Mouse (Mus musculus) monocyte, adult 2 months (primary cell): ENCODE measurements around the gene Elmsan1.
A peak's percentile ranks its signal among the peaks of the same experiment; 100 is the strongest.
"Not testable (repeated sequence)": the region's sequence is repeated elsewhere in the genome, so short reads cannot be mapped to it uniquely, and the experiment has no call there.

Experiments used
- DNase-seq, 2 experiments: peaks; one replicate each; pipeline ENCODE4 v3.0.0; 2022; ENCODE audit warnings: low spot score in 2 of 2, low read depth in 1 of 2

The Elmsan1 gene

DNA sequence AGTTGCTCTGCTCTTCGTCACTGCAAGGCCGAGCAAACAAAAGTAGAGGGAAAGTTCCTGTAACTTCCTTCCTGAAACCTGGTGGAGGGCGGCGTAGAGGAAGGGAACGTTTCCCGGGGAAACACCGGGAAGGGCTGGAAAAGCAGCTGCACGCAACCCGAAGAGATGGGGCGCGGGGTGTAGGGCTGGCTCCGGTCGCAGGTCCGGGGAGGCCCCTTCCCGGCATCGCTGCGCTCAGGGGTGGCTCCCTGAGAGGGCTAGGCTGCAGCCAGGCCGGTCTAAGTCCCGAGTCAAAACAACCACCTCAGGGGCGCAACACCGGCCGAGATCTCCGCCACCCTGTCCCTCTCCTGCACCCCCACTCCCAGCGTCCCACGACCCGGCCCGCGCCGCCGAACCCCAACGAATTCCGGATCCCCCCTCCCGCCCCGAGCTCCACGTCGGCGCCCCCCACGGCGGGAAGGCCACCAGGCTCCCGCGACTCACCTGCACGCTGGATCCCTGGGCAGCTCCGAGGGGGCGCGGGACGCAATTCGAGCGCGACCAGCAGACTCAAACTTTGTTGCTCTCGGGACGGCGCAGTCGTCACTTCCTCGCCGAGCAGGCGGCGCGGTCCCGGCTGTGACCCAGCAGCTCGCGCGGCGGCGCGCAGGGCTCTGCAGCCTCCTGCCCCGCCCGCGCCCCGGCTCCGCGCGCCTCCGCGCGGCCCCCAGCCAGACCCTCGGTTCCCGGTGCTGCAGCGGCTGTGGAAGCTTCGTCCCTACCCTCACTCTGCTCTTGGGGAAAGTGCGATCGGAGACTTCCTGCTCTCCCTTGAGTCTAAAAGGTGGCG is at the start of gene Elmsan1:
Gene Elmsan1 (minus strand): TSS at position 593 of the 832 bp plus-strand sequence.
- DNase-seq = peak in 1 of 2 experiments; percentile 62

GRCm38 (mm10) chr12:84267264-84267663 is 48.6 kb upstream of the Elmsan1 start:
- DNase-seq = no peak

DNA sequence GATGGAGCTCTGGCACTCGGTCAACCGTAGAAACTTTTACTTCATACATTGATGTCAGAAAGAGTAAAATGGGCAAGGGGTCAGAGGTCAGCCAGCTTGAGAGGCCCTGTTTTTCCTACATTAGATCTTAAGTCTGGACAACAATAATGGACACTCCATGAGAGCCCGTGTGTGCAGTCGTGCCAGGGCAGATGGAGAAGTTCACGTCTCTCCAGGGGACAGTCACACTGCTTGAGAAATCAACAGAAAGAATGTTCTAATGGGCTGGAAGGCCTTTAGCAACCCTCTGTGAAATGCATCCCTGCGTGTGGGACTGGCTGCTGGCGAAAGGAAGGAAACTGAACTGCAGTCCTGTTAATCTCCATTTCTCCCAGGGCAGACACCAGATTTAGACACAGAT is 41.7 kb upstream of the Elmsan1 start:
- DNase-seq = no peak

DNA sequence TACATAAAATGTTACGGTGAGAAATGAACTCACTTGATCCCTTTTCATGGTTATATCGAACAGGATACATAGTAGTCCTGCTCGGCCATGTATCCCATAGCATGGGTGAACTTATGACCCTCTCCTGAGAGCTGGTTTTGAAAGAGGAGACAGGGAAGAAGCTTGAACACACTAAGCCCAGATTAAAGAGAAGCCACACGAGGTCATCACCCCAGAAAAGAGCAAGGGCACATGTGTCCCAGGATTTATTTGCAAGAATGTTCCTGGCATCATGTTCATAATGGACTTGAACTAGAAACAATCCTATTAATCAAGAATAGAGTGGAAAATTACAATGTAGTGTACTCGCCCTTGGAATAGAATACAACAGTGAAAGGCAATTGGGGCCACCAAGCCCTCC is 36.2 kb upstream of the Elmsan1 start:
- DNase-seq = no peak

DNA sequence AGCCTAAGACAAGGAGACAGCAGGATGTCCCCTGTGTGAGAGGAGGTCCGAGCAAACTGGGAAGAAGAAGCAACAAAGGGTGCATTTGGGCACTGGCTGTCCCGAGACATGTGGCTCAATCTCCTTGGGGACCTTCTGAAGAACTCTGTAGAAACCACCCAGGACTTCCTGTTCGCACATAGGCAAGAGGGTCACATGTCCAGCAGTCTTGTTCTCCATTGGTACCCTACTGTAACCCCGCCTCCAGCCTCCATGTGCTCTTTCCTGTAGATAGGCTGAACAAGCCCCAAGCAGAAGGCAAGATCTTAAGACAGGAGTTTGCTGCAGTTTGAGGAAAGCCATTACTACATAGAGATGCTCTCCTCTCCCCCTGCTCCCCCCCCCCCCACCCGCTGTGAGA is 34.1 kb upstream of the Elmsan1 start:
- no peak for DNase-seq

GRCm38 (mm10) chr12:84249217-84249616 is 30.5 kb upstream of the Elmsan1 start:
- DNase-seq = peak; percentile 30 to 47

DNA sequence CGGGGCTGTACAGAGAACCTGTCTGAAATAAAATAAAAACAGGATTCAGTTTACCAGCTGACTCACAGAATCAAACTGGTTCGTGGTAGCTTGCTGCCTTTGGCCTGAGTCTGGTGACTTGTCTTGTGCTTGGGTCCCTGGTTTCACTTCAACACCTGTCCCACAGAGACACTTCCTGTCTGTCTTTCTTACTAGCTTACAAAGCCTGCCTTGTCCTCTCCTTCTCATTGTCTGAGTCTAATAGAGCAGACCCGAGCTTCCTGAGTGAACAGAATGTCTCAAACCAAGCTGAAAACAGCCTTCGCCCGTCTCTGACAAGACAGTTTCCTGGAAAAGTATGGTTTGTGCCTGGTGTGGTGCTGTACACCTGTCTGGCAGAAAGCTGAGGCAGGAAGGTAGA is 27.0 kb upstream of the Elmsan1 start:
- DNase-seq = no peak

DNA sequence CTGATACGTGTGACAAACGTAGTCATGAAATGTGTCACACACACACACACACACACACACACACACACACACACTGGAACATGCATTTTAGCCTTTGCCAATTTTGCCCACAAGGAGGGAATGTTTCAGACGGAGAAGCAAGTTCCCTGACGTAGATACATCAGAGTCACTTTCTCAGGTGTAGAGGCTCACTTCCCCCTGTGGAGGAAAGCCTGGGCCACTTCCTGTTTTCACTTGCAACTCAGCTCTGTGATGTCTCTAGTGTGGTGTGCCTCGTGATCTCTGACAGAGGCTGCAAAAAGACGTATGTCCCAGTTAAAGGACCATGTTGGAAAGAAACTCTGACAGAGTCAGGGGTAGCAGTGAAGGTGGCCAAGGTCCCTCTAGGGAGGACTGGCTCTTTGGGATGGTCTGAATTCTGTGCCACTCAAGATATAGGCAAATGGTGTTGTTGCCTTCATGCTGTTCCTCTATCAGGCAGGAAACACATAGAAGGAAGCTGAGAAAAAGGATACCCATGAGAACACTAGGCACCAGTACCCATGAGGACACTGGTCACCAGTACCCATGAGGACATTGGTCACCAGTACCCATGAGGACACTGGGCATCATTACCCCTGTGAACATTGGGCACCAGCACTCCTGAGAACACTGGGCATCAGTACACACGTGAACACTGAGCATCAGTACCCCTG is 24.5 kb upstream of the Elmsan1 start:
- DNase-seq = peak; percentile 32 to 70

GRCm38 (mm10) chr12:84237036-84237435 is 18.4 kb upstream of the Elmsan1 start:
- DNase-seq = not testable (repeated sequence)

GRCm38 (mm10) chr12:84235981-84236752 is 17.5 kb upstream of the Elmsan1 start:
- no peak for DNase-seq

- DNase-seq = no peak
Measured at GRCm38 (mm10) chr12:84235577-84235976, 16.9 kb upstream of the Elmsan1 start.

GRCm38 (mm10) chr12:84233488-84234100 is 14.9 kb upstream of the Elmsan1 start:
- no peak for DNase-seq

DNA sequence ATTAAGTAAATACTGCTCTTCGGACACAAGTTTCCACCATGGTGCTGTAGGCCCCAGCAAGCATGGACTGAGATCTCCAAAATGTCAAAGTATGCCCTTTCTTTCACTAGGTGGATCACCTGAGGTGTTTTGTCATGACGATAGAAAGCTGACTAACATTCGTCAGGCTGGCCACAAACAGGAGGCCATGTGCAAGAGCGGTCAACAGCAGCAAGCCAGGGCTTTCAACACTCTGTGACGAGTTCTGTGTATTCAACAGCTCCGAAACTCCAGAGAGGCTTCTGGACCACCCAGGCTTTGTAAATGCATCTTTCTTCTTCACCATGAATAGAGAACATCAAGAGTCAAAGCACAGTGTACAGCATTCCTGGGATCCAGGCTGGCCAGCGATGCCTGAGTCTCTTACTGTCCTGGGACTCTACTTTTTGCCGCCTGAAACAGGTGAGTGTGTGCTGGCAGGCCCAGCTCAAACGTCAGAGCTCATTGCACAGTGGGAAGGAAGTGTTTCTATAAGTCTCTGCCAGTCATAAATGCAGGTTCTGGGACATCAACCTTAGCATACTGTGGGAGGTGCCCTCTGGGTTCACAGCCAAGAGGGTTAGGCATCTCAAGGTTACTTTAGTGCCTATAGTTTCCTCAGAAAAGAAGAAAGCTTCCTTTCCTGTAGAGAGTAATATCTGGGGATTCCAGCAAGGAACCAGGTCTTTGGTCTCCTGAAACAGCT is 7.6 kb upstream of the Elmsan1 start:
- no peak for DNase-seq

GRCm38 (mm10) chr12:84222405-84222961 is 3.8 kb upstream of the Elmsan1 start:
- peak in 1 of 2 experiments; percentile 65 for DNase-seq

DNA sequence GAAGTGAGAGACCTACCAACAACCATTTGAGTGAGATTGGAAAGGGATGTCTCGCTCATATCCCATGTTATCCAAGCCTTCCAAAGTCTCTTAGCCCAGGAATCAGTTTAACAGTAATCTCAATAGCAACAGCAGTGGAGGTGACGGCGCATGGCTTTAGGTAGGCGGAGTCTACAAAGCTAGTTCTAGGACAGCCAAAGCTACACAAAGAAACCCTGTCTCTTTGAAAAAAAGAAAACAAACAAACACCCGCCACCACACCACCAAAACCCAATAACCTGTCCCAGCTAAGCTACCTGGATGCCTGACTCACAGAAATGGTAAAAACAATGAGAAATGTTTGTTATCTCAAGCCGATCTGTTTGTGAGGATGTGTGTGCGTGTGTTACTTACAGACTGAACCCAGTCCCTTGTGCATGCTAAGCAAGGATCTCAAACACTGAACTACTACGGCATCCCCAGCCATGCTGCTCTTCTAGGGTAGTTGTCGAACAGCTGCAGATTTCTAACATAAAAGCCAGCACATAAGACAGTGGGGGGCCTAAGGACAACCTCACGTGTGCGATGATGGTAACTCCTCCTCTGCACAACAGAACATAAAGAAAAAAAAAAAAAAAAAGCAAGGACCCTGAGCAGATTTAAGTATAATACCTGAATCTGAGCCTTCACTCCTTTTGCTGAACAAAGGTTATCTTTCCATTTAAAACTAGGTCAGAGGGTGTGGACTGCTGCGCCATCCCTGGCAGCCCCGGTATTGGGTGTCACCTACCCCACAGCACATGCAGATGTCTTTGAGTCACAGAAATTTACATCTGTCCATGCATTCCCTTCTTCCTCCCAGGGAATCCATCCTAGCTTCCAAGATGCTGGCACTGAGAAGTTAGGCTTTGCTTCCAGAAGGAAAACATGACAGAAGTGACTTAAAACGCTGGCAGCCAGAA is 2.5 kb upstream of the Elmsan1 start:
- DNase-seq = no peak

GRCm38 (mm10) chr12:84220515-84220914 is 1.8 kb upstream of the Elmsan1 start:
- DNase-seq = no peak

DNA sequence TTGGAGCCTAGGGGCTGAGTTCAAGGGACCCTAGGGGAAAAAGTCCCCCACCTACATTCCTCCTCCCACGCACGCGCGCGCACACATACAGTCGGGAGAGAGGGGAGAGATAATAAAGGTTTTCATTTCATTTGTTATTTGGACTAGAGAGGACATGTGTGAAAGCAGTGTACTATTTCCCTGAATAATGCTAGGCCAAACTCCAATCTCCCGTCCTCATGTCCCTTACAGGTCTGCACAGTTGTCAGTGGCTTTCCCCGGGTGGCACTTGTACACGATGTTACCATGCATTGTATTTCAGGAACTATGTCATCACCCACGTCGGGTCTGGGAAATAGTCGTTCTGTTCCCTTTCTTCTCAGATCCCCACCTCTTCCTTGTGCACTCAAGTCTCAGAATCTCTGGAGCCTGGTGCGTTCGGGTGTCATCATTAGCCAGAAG is 460 bp upstream of the Elmsan1 start:
- DNase-seq = no peak

DNA sequence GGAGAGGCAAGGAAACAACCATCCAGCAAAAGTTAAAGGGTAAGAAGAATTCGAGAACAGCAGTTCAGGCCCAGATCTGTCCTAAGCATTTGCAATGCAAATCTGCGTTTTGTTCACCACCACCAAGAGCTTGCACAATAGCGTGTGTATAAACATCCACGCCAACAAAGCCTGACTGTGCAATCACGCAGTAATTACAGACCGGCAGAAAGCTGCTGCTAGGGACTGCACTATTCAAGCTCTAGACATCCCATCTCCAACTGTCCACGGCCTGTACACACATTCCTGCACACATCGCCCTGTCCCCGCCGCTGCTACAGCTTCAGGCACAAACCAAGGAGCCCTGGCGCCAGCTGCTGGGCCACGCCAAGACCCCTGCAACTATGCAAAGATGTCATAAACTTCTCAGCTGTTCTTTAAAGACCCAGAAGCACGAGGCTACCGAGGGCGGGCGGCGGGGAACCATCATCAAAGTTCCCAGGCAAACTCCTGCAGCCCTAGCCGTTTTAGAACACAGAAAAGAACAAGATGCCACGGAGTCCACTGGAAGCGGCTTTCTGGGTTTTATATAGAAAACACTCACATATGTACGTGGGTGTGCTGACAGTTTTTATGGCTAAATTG is 1.1 kb downstream of the Elmsan1 start:
- peak in 1 of 2 experiments; percentile 50 for DNase-seq

- no peak for DNase-seq
Measured at GRCm38 (mm10) chr12:84217111-84217507, 1.6 kb downstream of the Elmsan1 start.
